Mouse (Mus musculus): Measurements from ENCODE around the gene Ugt1a6a.
A peak's percentile ranks its signal among the peaks of the same experiment; 100 is the strongest.
"Not testable (repeated sequence)": the region's sequence is repeated elsewhere in the genome, so short reads cannot be mapped to it uniquely, and the experiment has no call there.

Gene Ugt1a6a

DNA sequence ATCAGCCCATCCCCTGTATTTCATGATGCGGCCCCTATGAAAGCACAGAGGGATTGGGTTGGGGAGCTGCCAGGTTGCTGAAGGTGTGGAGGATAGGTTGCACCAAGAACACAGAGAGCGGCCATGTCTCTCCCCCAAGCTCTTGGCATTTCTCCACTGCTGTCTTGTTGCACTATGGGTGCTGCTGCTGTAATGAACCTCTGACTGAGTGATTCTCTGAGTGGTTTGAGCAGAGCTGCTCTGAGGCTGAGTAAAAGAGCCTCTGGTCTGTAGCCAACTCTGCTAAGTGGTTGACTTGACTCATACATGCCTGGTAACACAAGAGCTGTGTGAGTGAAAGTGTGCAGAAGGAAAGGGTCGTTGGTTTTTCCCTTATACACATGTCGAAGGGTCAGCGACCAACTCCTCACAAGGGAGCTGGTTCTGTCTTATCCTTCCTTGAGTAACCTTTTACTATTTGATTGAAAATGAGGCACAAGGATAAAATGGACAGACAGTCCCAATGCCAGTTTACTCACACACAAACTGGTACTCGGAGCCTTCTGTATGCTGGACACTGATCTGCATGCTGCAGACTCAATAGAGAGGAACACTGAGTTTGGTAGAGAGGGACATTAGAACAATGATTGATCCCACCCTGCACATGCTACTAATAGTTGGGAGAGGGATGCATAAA, 758 bp downstream of the Ugt1a6a start:
- DNase-seq (ENCODE audit: low read depth) = peak; percentile 86

DNA sequence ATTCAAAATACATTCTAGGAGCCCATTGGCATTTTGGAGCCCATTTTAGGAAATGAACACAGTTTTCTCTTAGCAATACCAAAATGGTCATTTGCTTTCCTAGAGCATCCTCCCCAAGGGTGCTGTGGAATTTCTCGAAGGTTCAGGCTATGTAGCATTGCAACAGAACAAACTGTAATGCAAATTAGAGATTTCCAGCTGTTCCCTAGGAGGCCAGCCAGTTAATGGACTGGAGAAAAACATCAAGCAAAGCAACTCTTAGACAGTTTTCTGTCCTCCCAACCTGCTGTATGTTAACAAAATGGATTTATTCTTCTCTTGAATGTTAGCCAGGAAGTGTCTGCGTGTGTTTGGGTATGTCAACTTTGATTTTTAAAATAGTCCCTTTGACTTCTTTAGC, 2.0 kb downstream of the Ugt1a6a start:
- peak; percentile 73 for DNase-seq (ENCODE audit: low read depth)

DNA sequence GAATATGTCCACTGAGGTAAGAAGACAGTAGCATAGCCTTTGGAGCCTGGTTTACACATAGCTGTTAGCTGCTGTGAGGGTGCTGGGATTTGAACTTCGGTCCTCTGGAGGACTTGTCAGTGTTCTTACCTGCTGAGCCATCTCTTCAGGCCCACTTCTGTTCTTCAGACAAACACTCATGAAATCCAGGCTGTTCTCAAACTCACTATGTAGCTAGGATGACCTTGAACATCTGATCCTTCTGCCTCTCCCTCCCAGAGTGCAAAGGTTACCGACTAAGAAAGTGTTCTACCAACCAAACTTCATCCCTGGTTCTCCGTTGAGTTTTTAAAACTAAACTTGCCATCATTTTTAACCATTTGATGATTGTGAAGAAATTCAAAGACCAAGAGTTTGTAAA, 2.7 kb downstream of the Ugt1a6a start:
- no peak for DNase-seq (ENCODE audit: low read depth)

DNA sequence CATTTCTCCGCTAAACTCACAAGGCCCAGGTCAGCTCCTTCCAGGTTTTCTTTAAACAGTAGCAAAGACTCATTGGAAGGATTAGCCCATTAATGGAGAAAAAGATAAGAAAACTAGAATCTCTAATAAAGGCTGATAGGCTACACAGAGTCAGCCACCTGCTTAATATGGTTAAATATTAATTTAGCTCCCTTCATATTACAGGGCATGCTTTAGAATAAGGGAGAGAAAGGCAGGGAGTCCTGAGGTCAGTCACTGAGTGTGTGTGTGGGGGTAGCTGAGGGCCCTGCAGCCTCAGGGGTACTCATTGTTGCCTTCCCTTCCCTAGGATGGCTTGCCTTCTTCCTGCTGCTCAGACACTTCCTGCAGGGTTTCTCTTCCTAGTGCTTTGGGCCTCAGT, 3.5 kb downstream of the Ugt1a6a start:
- no peak for DNase-seq (ENCODE audit: low read depth)

DNA sequence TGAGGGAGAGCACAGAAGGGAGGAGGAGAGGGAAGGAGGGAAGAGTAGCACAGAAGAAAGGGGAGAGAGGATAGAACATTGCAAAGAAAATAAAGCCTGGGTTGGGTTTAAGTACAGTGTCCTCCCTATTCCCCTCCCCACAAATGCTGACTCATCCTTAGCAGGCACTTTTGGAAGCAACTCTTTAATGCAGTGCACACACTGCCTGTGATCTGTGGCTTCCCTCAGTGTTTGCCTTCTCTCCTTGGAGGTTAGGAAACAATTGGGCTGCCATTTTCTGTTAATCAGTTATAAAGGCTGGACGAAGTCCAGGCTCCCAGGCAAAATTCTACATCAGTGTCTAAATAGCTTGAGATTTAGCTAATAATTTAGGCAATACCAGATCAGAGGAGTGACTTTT, 5.9 kb downstream of the Ugt1a6a start:
- DNase-seq (ENCODE audit: low read depth) = peak; percentile 84

DNA sequence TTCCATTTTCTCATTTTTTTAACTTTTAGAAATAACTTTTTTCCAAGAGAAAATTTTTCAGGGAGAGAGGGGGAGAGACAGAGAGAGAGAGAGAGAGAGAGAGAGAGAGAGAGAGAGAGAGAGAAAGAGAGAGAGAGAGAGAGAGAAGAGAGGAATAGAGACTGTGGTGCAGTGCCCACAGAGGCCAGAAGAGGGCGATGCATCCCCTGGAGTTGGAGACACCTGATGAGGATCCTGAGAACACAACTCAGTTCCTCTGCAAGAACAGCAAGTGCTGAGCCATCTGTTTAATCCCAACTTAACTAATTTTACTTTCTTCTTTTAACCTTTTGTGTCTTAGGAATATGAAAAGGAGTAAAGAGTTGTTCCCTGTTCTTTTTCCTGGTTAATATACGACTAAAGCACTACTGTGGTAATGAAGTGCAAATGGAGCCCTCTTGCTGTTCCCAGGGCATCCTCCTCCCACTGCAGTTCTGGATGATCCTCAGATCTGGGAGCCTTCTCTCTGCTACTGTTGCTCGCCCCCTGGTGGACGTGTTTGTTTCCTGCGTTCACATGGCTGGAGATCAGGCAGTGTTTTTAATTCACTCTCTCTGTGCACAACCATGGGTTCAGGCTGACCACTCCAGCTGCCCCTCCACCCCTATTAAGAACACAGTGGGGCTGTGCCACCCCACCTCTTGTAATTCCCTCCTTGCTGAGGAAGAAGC, 9.5 kb downstream of the Ugt1a6a start:
- DNase-seq (ENCODE audit: low read depth) = peak; percentile 79

DNA sequence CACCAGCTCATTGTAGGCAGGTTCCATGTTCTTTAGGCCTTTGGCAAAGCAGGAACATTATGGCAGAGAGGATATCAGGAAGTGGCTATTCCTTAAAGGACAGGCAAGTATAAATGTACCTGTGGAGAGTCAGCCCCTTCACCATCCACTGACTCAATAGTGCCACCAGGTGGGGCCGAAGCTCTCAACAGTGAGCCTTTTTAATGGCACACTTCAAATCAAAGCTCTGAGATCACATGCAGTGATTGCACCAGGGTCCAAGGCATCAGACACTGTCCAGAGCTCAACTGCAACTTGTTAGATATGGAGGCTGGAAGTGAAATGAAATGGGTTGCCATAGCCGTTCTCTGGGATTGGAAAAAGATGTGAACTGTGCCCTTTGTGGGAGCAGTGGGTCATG, 10.7 kb downstream of the Ugt1a6a start:
- peak; percentile 71 for DNase-seq (ENCODE audit: low read depth)

DNA sequence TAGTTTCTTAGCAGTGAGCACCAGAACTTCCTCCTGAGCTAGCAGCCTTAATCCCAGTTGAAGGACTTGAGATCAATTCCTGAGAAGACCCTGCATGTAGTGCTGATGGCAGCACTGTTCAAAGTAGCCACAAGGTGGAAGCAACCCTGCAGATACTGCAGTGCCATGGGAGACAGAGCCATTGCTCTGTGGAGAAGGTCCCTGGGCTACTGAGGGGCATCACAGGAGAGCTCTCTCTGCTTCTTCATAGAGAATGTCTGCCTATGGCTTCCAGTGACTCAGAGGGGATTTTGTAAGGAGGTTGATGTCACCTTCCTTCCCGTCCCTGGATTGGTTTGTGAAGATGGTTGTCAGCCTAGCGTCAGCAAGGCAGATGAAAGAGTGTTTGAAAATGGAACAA, 15.5 kb downstream of the Ugt1a6a start:
- peak; percentile 54 for DNase-seq (ENCODE audit: low read depth)

DNA sequence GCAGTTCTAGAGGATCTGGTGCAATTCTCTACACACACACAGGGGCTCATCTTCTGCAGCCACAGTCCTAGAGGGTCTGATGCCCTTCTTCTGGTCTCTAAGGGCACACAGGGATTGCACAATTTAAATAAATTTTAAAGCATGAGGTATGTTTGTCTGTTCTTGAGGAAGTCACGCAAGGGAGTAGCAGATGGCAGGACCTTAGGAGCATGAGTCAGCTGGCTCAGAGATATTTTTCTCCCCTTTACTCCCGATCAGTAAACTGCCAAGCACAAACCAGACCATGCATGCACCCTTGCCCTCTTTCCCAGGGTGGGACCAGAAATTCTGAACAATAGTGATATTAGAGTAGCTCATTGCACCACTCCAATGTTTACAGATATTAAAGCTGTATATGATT, 23.8 kb downstream of the Ugt1a6a start:
- no peak for DNase-seq (ENCODE audit: low read depth)

DNA sequence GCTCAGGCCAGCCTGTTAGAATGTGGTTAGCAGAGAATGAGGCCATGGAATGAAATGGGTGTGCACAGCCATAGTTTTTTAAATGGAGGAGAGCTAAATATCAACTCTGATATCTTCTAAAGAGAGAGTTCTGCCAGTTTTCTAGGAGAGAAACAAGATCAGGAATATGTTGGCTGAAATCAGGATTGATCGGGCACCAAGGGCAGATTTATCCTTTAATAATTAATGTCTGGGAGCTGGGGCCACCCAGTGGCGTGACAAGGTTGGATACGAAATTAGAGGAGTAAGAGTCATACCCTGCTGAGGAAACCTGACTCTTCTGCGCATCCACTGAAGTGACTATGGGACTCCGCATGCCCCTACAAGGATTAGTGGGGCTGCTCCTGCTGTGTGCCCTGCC, 31.1 kb downstream of the Ugt1a6a start, which contains the start of gene Ugt1a5:
Gene Ugt1a5, plus strand, starts transcription at position 302 of the 400 bp plus-strand sequence.
- DNase-seq (ENCODE audit: low read depth) = no peak

DNA sequence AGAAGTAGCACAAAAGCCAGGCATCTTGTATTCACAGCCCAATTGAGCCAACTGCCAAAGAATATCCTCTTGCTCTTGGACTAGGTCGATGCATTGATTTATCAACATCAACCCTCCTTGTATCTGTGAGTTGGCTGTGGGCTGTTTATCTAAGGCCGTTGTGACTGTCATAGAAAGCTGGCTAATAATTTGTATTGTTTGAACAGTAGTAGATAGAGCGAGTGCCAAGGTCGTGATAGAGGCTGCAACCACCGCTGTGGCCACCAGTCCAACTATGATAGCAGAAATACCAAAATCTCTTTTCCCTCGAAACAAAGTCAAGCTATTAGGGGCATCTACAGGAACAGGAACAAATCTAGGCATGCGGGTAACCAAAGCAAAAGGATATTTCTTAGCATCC, 37.6 kb downstream of the Ugt1a6a start:
- not testable (repeated sequence) for DNase-seq (ENCODE audit: low read depth)

DNA sequence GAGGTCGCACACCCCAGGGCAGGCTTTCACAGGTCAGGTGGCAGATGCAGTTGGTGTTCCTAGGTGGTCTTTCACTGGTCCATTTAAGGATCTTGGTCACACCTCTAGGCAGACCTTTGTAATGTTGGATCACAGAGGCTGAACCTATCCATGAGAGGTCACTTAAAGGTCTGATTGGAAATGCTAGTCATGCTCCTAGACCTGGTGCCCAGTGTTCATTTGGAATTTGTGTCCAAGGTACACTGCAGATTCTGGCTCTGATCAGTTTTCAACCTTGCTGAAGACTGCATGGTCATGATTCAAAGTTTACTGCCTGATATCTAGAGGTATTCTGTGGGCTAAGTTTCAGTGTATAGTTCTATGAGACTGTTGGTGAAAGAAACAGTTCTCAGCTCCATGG, 45.0 kb downstream of the Ugt1a6a start:
- no peak for DNase-seq (ENCODE audit: low read depth)

DNA sequence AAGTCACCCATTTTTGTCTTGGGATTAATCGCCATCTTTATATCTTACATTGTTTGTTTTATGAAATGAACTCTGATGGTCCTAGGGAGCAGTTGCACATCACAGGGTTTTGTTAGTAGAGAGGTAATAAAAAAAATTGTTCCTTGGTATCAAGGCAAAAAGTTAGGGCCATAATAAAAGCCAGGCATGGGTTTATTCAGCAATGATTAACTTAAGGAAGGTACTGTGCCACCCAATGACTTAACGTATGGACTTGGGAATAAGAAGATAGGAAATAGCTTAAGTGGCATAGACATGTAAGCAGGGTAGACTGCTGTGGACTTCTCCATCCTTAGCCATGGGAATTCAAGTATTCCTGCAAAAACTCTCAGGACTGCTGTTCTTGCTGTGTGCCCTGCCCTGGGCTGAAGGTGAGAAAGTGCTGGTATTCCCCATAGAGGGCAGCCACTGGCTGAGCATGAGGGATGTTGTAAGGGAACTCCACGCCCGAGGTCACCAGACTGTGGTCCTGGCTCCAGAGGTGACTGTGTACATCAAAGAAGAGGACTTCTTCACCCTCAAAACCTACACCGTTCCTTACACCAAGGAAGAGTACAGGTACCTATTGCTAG, 51.8 kb downstream of the Ugt1a6a start:
- DNase-seq (ENCODE audit: low read depth) = no peak

DNA sequence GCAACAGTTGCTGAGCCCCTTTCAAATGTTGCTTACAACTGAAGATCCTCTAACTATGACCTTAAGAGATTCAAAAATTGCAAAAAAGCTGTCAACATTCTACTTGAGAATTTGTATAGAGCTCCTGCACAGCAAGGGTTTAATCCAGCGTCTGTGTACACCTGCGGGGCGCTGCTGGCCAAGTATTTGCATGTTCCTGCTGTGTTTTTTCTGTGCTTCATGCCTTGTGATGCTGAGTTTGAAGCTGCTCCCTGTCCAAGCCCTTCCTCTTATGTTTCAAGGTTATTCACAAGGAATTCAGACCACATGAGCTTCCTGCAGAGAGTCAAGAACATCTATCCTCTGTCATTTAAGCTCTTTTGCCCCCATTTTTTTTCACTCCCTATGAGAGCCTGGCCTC, 57.5 kb downstream of the Ugt1a6a start:
- no peak for DNase-seq (ENCODE audit: low read depth)

DNA sequence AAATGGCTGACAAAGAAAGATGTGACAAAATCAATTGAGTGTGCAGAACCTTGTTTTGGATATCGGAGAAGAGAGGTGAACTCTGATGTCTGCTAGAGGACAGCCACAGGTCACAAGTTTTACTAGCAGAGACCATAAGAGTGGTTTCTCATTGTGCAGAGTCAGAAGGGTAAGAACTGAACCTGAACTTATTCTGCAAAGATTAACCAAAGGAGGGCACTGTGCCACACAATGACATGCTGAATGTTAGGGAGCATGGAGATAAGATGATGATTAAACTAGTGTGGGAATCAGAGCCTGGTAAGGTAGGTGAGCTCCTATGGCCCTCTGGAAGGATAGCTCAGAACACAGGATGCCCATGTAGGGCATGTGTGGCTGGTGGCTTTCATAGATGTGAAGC, 61.1 kb downstream of the Ugt1a6a start:
- no peak for DNase-seq (ENCODE audit: low read depth)

DNA sequence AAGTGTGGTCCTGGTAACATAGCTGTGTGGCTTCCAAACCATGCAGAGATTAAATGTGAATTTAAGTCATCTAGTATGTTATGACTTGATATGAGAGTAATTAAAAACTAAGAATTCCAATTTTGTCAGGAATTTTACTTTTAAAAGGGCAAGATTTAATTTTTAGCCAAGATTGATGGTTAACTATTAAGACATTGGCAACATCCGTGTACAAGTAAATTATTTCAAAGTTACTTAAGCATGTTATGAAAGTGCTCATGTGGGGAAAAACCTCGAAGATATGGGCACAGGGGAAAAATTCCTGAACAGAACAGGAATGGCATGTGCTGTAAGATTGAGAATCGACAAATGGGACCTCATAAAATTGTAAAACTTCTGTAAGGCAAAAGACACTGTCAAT, 62.8 kb downstream of the Ugt1a6a start:
- DNase-seq (ENCODE audit: low read depth) = no peak

DNA sequence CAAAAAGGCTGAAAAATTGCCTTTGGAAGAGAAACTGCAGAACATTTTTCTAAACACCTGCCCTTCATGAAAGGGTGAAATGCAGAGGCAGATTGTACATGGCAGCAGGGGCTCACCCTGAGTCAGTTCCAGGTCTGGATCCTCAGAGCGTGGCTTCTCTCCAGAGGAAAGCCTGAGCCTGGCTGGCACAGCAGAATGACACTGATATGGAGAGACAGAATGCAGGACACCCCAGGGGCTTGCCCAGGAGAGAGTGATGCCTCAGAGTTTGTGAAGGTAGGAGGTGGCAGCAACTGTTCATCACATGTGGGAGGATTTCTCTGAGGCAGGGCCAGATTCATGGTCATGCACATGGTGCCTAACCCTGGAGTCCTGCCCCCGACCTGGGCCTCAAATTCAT, 65.4 kb downstream of the Ugt1a6a start:
- peak; percentile 16 for DNase-seq (ENCODE audit: low read depth)

DNA sequence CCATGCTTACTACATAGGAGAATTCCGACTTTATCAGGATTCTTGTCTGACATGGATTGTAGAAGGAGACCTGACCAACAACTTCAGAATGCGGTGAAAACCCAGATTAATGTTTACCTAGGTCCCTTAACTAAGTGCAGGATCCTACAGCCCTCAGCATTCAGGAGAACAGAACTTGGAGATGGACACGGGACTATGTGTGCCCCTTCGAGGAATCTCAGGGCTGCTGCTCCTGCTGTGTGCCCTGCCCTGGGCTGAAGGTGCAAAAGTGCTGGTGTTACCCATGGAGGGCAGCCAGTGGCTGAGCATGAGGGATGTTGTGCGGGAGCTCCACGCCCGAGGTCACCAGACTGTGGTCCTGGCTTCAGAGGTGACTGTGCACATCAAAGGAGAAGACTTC, 65.8 kb downstream of the Ugt1a6a start, which contains the start of gene Ugt1a2:
Gene Ugt1a2, plus strand, starts transcription at position 146 of the 400 bp plus-strand sequence.
- DNase-seq (ENCODE audit: low read depth) = no peak

DNA sequence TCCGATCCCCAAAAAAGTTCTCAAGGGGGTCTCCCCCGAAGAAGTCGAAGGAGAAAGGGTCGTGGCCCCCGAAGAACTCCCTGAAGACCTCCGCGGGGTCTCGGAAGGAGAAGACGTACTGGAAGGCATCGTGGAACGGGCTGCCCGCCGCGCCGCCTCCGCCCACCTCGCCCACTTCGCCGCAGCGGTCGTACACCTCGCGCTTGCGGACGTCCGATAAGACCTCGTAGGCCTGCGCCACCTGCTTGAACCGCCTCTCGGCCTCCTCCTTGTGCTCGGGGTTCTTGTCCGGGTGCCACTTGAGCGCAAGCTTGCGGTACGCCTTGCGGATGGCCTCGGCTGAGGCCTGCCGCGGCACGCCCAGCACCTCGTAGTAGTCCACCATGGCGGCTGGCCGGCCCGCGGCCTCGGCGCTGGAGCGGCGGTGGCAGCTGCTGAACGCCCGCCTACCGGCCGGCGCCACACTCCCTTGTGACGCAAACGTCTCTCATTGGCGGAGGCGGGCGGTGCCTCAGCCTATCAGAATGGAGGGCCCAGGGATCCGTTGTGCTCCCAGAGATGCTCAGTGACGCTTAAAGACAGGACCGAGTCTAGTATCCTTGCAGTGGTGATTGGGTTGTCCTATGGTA, 70.8 kb downstream of the Ugt1a6a start, which contains the start of gene Dnajb3:
Gene Dnajb3, minus strand, starts transcription at position 489 of the 629 bp plus-strand sequence.
- DNase-seq (ENCODE audit: low read depth) = no peak

DNA sequence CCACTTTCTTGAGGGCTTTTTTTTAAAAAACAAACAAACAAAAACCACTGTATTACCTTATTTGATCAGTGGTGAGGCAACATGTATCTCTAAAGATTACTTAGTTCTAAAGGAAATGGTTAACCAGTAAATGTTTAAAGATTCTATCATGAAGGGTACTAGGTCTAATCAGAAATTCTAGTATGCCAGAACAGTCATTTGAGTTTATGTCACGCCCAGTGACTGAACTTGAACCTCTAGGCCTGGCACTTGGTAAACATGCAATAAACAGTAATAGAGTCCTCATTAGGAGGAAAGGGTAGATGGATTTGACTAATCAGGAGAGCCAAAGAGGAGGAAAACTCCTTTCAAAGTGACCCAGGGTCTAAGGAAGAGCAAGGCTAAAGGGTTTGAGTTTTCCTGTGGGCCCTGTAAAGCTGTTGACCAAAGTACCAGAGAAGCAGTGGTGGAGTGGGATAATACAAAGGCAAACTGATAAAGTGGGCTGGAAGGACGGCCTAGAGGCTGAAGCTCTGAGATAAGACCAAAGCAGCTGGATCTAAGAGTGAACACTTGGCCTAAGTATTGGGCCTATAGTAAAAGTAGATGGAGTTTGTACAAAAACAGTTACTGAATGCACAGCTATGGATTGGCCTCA, 72.4 kb downstream of the Ugt1a6a start:
- DNase-seq (ENCODE audit: low read depth) = no peak

DNA sequence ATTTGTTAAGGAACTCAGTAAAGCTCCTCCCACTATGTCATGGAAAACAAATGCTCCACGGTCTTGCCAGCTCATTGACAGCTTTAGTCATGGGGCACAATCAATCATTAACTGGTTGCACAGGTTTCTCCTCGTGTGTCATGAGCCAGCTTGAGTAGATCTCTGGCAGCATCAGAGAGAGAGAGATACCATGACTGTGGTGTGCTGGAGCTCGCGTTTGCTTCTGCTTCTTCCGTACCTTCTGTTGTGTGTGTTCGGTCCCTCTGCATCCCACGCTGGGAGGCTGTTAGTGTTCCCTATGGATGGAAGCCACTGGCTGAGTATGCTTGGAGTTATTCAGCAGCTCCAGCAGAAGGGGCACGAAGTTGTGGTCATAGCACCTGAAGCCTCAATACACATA, 77.2 kb downstream of the Ugt1a6a start, which contains the start of gene Ugt1a1:
Gene Ugt1a1, plus strand, starts transcription at position 148 of the 400 bp plus-strand sequence.
- DNase-seq (ENCODE audit: low read depth) = peak; percentile 44

All from NIH3T3 (cell line).